Comparison of ENCODE assay signal across 8 mouse cellular contexts in genomic region chr7:140036281-140037170, GRCm38 (mm10). TPM values are rescaled to one million over a fixed set of nuclear protein-coding genes. Genes with fewer than 3 reads are reported as not detected.
A peak's percentile ranks its signal among the peaks of the same experiment; 100 is the strongest.
DNase-seq lines count a peak whose midpoint lies in the region; ATAC-seq and TF ChIP-seq lines count a peak whose summit lies in the region.

Gene Zfp511, plus strand, starts transcription at chr7:140036391.
Gene Tubgcp2, minus strand, starts transcription at chr7:140036669.

- peak within 1 kb of the TSS; percentile 83 for H3K4me2 ChIP-seq in lung, postnatal 0 days (replicated peaks; ENCODE audit: low read depth, low read length)

- no peaks in the 10 kb centered on the region for H3K27me3 ChIP-seq in hindbrain, embryonic 10.5 days (ENCODE audit: insufficient read depth, poor library complexity, severe bottlenecking)
- H3K27me3 ChIP-seq in lung, postnatal 0 days (replicated peaks; ENCODE audit: insufficient read depth, low read length), result no peaks in the 10 kb centered on the region

- WGBS in hindbrain, embryonic 10.5 days, result 1% methylated on average over 69 of the region's 69 CpGs
- under 1% methylated on average over 67 of the region's 69 CpGs for WGBS in lung, postnatal 0 days

- ATAC-seq in frontal cortex, adult (ENCODE audit: low TSS enrichment), result peak; percentile 96
- ATAC-seq in lung, postnatal 0 days, result peak; percentile 99

- DNase-seq in MN1 (ENCODE audit: low spot score), result peak; percentile 95
- peak; percentile 94 for DNase-seq in cerebellum, adult 9-10 months
- peak; percentile 97 for DNase-seq in hindbrain, embryonic 10.5 days (ENCODE audit: low spot score)
- peak; percentile 96 for DNase-seq in layer of hippocampus, adult 9-11 months
- peak; percentile 98 for DNase-seq in lung, postnatal 0 days (ENCODE audit: low spot score)
- DNase-seq in ovary, postnatal 14 days (ENCODE audit: low spot score), result peak; percentile 85
- peak; percentile 89 for DNase-seq in thymus, postnatal 14 days

- peak; percentile 64 for TF ChIP-seq EP300 in lung, postnatal 0 days (IDR thresholded peaks at IDR 0.05)

- peaks cover 26% of the 10 kb centered on the region for H3K4me1 ChIP-seq in hindbrain, embryonic 10.5 days (replicated peaks)
- peaks cover 11% of the 10 kb centered on the region; the same call in 1 of the 2 replicates for H3K4me1 ChIP-seq in lung, postnatal 0 days (ENCODE audit: insufficient read depth, low read depth, low read length)

- H3K27ac ChIP-seq in hindbrain, embryonic 10.5 days, result peak within 1 kb of the TSS; percentile 96
- peak within 1 kb of the TSS; percentile 85 for H3K27ac ChIP-seq in lung, postnatal 0 days (ENCODE audit: low read length)

- H3K9ac ChIP-seq in lung, postnatal 0 days (replicated peaks; ENCODE audit: low read depth), result peak within 1 kb of the TSS; percentile 61

- peaks cover 64% of the 10 kb centered on the region for H3K36me3 ChIP-seq in hindbrain, embryonic 10.5 days
- H3K36me3 ChIP-seq in lung, postnatal 0 days (ENCODE audit: insufficient read depth, low read length), result peaks cover 3% of the 10 kb centered on the region

- H3K9me3 ChIP-seq in hindbrain, embryonic 10.5 days, result no peaks in the 10 kb centered on the region
- no peaks in the 10 kb centered on the region for H3K9me3 ChIP-seq in lung, postnatal 0 days (ENCODE audit: low read length)

- H3K4me3 ChIP-seq in hindbrain, embryonic 10.5 days, result peak within 1 kb of the TSS; percentile 83
- H3K4me3 ChIP-seq in lung, postnatal 0 days (ENCODE audit: low read depth, low read length), result peak within 1 kb of the TSS; percentile 57

- no peak for TF ChIP-seq CTCF in lung, postnatal 0 days (IDR thresholded peaks at IDR 0.05)

RNA-seq across cellular contexts. Expression of gene Zfp511, which starts in this region (rescaled TPM):
- 48.3 and 53.1 TPM in 2 replicates for polyA plus RNA-seq in hindbrain, embryonic 10.5 days (2016; fragmentation: Nextera tagmentation; extraction: Ambion mirVana)
- polyA plus RNA-seq in lung, postnatal 0 days (2015; fragmentation: Nextera tagmentation; extraction: Ambion mirVana), result 21.5 and 23.0 TPM in 2 replicates

RNA-seq across cellular contexts. Expression of gene Tubgcp2, which starts in this region (rescaled TPM):
- polyA plus RNA-seq in hindbrain, embryonic 10.5 days (2016; fragmentation: Nextera tagmentation; extraction: Ambion mirVana), result 82.2 and 82.5 TPM in 2 replicates
- 20.8 and 22.4 TPM in 2 replicates for polyA plus RNA-seq in lung, postnatal 0 days (2015; fragmentation: Nextera tagmentation; extraction: Ambion mirVana)

Comparison
In these comparisons a context has a peak if more than half of its experiments do, and no peak if none do; other contexts are left out.
1. Peak in every context shown above with its lines: DNase-seq, ATAC-seq, H3K4me3 ChIP-seq and H3K27ac ChIP-seq.